Mouse (Mus musculus) spleen, adult 2 months (tissue): ENCODE measurements at regions not wholly inside any gene's neighbourhood (a gene's known extent, or its start where the extent isn't known, plus 50 kb on each side); places are given as distances from the start of the nearest gene placed in this dataset.

Experiments
- DNase-seq, 2 experiments: peaks; one replicate each; pipeline versions ENCODE4 v3.0.0 to v3.0.0-alpha.2; 2012 to 2021; ENCODE audit warnings: low spot score in 2 of 2, low read depth in 1 of 2
- H3K27ac ChIP-seq: fragments of 200-500 bp; 2 replicates; pipeline ENCODE4 v1.5.1; 2012; ENCODE audit warnings: low read length, inconsistent platforms; ENCODE audit not compliant: insufficient read depth
- H3K27me3 ChIP-seq: fragments of 200-500 bp; 2 replicates; pipeline ENCODE4 v1.6.1; 2012; ENCODE audit warnings: mild to moderate bottlenecking, moderate library complexity, low read length, inconsistent platforms; ENCODE audit not compliant: control insufficient read depth, insufficient read depth
- H3K36me3 ChIP-seq: fragments of 200-500 bp; 2 replicates; pipeline ENCODE4 v1.6.1; 2012; ENCODE audit warnings: mild to moderate bottlenecking, low read length, inconsistent platforms; ENCODE audit not compliant: control insufficient read depth, insufficient read depth
- H3K4me1 ChIP-seq: fragments of 200-500 bp; 2 replicates; pipeline ENCODE4 v1.6.1; 2011; ENCODE audit warnings: inconsistent platforms; ENCODE audit not compliant: control insufficient read depth, insufficient read depth, insufficient read length
- H3K4me3 ChIP-seq: fragments of 200-500 bp; 2 replicates; pipeline ENCODE4 v1.5.1; 2011; ENCODE audit warnings: mild to moderate bottlenecking, inconsistent platforms; ENCODE audit not compliant: insufficient read depth, insufficient read length; ENCODE audit errors: extremely low read depth
- CTCF ChIP-seq: fragments of 200-500 bp; IDR thresholded peaks from 2 replicates; pipeline ENCODE4 v1.5.1; 2011; ENCODE audit warnings: mild to moderate bottlenecking, inconsistent platforms; ENCODE audit not compliant: insufficient read depth, insufficient read length, insufficient replicate concordance; ENCODE audit errors: extremely low read depth
- POLR2A ChIP-seq: fragments of 200-500 bp; IDR thresholded peaks from 2 replicates; pipeline ENCODE4 v1.6.1; 2011; ENCODE audit warnings: low read depth, low read length, inconsistent platforms
- WGBS: fragments of 180-500 bp; shearing (Covaris S2); methylation state at CpG from one replicate; pipeline ENCODE4 v1.1.7; 2018; 5-methylcytosine and 5-hydroxymethylcytosine counted together

DNA sequence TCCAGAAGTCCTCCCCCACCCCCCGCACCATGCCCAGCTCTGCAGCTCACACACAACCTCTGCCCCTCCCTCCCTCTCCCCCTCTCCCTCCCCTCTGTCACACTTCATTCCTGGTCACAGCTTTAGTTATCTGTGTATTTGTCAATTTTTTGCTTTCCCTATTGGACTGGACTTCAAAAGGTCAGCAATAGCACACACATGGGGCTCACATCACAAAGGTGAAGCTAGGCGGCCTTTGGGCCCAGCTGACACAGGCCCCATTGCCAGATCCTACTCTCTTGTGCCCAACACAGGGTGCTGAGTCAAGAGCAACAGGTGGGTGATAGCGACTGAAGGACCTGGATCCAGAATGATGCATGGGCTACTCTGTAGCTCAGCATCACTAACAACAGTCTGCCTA, 149.0 kb upstream of the Nectin1 start:
- WGBS: 79% methylated on average over 3 of the region's 3 CpGs

DNA sequence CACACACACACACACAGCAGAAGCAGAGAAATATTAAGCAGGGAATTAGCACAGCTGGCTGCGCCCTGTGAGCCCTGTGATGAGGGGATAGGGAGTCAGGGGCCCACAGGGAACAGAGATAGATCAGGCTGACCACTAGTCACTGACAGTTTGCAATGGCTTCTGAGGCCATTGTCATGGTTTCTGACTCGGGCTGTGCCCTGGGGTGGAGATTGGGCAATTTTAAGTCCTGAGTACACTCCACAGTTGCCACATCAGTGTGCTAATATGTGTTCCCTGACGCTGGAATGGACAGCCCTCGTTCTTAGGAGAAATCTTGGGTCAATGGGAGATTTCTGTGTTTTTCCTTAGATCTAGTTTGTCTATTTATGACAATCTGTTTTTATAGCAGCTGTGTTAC, 148.3 kb upstream of the Nectin1 start:
- TF ChIP-seq CTCF (no peak), POLR2A (no peak)
- Histone ChIP-seq H3K27ac (no peak overlapping the region), H3K27me3 (no peaks in the 10 kb centered on the region), H3K4me3 (no peak overlapping the region), H3K4me1 (no peaks in the 10 kb centered on the region), H3K36me3 (no peaks in the 10 kb centered on the region)
- WGBS: 69% methylated on average over 4 of the region's 4 CpGs
- DNase-seq: no peak

More for the DNA sequence above, 149.0 kb upstream of the Nectin1 start:
- H3K36me3 ChIP-seq: no peaks in the 10 kb centered on the region
- H3K4me1 ChIP-seq: no peaks in the 10 kb centered on the region
- H3K27me3 ChIP-seq: no peaks in the 10 kb centered on the region
- DNase-seq: no peak
- H3K27ac ChIP-seq: no peak overlapping the region
- H3K4me3 ChIP-seq: no peak overlapping the region
- TF ChIP-seq CTCF (no peak), POLR2A (no peak)

DNA sequence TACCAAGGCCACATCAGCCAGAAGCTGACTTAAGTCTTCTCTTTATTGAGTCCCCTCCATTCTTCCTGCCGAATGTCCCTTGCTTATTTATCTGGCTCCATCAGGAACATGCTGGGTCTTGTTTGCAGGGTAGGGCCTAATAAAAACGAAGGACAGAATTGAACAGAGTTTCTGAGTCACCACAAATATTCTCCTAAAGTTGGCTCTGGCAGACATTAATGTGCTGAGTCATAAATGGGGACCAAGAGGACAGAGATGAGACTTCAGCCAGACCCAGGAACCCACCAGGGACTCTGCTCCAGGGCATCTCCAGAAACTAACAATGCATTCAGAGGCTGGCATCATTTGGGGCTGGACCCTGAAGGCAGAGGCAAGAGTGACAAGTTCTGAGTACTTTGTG, 143.4 kb upstream of the Nectin1 start:
- 50% methylated on average over 2 of the region's 2 CpGs for WGBS
- Histone ChIP-seq H3K36me3 (no peaks in the 10 kb centered on the region), H3K27me3 (no peaks in the 10 kb centered on the region), H3K4me3 (no peak overlapping the region), H3K4me1 (no peaks in the 10 kb centered on the region), H3K27ac (no peak overlapping the region)
- TF ChIP-seq CTCF (no peak), POLR2A (no peak)
- no peak for DNase-seq

DNA sequence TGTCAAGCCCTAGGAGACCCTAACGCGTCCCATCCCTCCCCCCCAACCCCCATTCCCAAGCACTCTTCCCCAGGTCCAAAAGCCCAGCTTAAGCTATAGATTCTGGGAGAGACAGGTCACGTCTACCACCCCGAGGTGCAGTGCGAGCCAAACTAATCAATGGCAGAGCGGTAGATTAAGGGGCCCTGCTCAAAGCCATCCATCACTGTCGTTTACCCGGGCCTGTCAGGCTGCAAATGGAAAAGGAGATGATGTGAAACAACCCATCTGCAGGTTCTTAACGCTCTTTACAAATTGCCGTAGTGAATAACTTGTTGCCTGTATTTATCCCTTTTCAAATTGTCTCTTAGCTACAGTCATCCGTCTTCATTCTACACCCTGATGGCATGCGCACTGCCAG, 126.2 kb upstream of the Nectin1 start:
- TF ChIP-seq CTCF: no peak
- no peaks in the 10 kb centered on the region for H3K27me3 ChIP-seq
- H3K36me3 ChIP-seq: no peaks in the 10 kb centered on the region
- no peak overlapping the region for H3K4me3 ChIP-seq
- WGBS: 33% methylated on average over 12 of the region's 12 CpGs
- H3K27ac ChIP-seq: no peak overlapping the region
- H3K4me1 ChIP-seq: no peaks in the 10 kb centered on the region
- DNase-seq: no peak

DNA sequence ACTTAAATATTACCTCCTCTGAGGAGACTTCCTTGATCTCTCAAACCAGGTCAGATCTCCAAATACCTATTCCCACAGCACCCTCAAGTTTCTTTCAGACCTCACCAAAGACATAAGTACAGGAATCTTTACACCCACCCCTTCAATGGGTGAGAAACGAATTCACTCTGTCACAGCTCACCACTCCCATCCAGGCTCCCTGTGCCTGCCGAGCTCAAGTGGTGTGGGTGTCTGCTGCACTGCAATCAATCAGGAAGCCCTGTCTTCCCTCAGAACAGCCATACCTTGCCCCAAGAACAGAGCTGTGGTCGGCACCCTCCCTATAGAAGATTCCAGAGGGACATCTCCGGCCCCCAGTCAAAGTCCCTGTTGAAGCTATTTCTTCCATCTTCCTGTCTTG, 116.2 kb upstream of the Nectin1 start:
- Histone ChIP-seq H3K27ac (no peak overlapping the region), H3K27me3 (no peaks in the 10 kb centered on the region), H3K4me1 (no peaks in the 10 kb centered on the region), H3K36me3 (no peaks in the 10 kb centered on the region), H3K4me3 (no peak overlapping the region)
- WGBS: 55% methylated on average over 4 of the region's 4 CpGs
- DNase-seq: no peak
- TF ChIP-seq POLR2A (no peak), CTCF (no peak)

DNA sequence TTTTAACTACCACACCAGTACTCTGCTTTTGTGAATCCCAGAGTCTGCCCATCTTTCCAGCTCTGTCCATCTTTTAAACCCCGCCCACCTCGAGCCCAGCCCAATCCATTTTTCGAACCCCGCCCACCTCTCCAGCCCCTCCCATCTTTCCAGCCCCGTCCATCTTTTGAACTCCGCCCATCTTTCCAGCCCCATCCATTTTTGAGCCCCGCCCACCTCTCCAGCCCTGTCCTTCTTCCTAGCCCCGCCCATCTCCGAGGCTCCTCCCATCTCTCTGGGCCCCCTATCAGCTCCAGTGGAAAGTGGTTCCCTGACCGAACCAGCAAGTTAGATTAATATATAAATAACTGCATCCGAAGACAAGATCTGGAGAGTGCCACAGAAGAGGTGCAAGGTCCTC, 115.0 kb upstream of the Nectin1 start:
- no peaks in the 10 kb centered on the region for H3K27me3 ChIP-seq
- TF ChIP-seq POLR2A (no peak), CTCF (no peak)
- no peaks in the 10 kb centered on the region for H3K36me3 ChIP-seq
- no peaks in the 10 kb centered on the region for H3K4me1 ChIP-seq
- 54% methylated on average over 11 of the region's 11 CpGs for WGBS
- H3K27ac ChIP-seq: no peak overlapping the region
- H3K4me3 ChIP-seq: no peak overlapping the region
- DNase-seq: no peak

DNA sequence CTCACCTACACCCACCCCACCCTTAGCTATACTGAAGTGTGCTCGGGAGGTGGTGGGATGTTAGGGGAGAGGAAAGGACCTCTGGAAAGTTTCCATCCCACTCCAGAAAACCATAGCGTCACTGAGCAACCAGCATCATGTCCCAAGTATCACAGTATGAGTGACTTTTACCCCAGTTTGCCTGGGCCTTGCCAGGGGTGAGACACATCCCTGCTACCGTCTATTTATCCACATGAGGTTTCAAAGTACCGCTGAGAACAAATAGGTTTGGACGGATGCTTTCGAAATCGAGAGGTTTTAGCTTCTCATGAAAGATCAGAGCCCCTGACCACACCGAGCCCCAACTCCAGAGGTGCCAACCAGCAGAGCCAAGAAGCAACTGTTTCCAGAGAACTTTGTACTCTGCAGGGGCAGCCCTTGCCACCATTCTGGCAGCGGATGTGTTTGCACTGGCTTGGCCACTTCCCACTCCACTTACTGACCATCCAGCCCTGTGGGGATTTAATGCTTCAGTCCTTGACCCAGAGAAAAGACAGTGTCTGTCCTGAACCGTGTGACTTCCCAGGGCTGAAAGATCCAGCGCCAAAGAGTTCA, 107.3 kb upstream of the Nectin1 start:
- Histone ChIP-seq H3K27me3 (no peaks in the 10 kb centered on the region), H3K27ac (no peak overlapping the region), H3K36me3 (no peaks in the 10 kb centered on the region), H3K4me1 (no peaks in the 10 kb centered on the region), H3K4me3 (no peak overlapping the region)
- DNase-seq: no peak
- WGBS: 84% methylated on average over 11 of the region's 11 CpGs
- TF ChIP-seq CTCF (no peak), POLR2A (no peak)

DNA sequence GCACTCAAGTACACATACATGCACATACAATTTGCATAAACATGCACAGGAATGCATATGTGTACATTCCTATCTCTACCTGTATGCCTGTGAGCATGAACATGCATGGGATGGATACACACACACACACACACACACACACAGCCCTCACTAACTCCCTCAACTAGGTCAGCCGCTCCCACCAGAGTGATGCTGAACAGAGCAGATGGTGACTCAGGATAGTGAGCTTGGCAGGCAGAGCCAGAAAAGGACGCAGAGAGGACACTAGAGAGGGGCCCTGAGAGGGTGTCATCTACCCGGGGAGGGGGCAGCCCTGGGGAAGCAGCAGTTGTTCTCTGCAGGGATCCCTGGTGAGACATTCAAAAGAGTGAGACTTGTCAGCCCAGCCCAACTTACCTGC, 85.6 kb upstream of the Nectin1 start:
- 62% methylated on average over 3 of the region's 3 CpGs for WGBS
- Histone ChIP-seq H3K27ac (no peak overlapping the region), H3K36me3 (no peaks in the 10 kb centered on the region), H3K4me3 (no peak overlapping the region), H3K4me1 (no peaks in the 10 kb centered on the region), H3K27me3 (no peaks in the 10 kb centered on the region)
- DNase-seq: no peak
- no peak for TF ChIP-seq CTCF
- TF ChIP-seq POLR2A: no peak
